Mouse (Mus musculus) ES-E14 (cell line): ENCODE data around the gene Plcl1.

Source experiments
- HCFC1 ChIP-seq: IDR thresholded peaks from 2 replicates; pipeline ENCODE4 v1.6.1; 2012; ENCODE audit warnings: low read length, inconsistent platforms, borderline replicate concordance; ENCODE audit not compliant: insufficient read depth
- MAFK ChIP-seq: IDR thresholded peaks from 2 replicates; pipeline ENCODE4 v1.6.1; 2014; ENCODE audit warnings: mild to moderate bottlenecking, low read depth, low read length, inconsistent platforms; ENCODE audit not compliant: insufficient read depth
- ZC3H11A ChIP-seq: IDR thresholded peaks from 2 replicates; pipeline ENCODE4 v1.6.1; 2012; ENCODE audit warnings: low read depth, mild to moderate bottlenecking, inconsistent platforms, low read length, borderline replicate concordance
- ZNF384 ChIP-seq: IDR thresholded peaks from 2 replicates; pipeline ENCODE4 v1.6.1; 2012; ENCODE audit warnings: low read depth, low read length, inconsistent platforms

- TF ChIP-seq HCFC1, result no peak
- no peak for TF ChIP-seq ZC3H11A
- TF ChIP-seq ZNF384, result no peak
- TF ChIP-seq MAFK, result no peak
These were observed 39.4 kb downstream of the Plcl1 start for GRCm38 (mm10) chr1:55445043-55445688.
